8 mouse cellular contexts compared by ENCODE assay signal in the genomic region with DNA sequence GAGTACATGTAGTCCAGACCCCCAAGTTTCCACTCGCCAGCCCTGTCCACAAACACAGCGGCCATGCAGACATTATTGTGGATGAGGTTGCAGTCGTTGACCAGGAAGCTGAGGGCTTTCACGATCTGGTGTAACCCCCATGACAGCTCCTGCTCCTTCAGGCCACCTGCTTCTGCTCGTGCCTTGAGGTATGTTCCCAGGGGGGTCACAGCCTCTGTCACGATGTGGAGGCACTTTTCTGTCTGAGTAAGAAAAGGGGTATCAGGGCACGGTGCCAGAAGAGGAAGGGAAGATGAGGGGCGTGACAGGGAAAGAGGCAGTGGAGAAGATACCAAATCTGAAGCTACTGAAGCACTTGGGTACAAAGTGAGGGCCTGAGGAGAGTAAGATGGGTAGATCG. TPM values are rescaled to one million over a fixed set of nuclear protein-coding genes. Genes with fewer than 3 reads are reported as not detected.
DNase-seq lines count a peak whose midpoint lies in the region; ATAC-seq lines count a peak whose summit lies in the region.

No protein-coding gene starts in this region.

- H3K9me3 ChIP-seq in neural tube, embryonic 11.5 days (ENCODE audit: control insufficient read depth, low read length): no peaks in the 10 kb centered on the region
- no peaks in the 10 kb centered on the region for H3K9me3 ChIP-seq in limb, embryonic 13.5 days
- H3K9me3 ChIP-seq in stomach, embryonic 14.5 days (ENCODE audit: control insufficient read depth, low read depth, low read length): no peaks in the 10 kb centered on the region

- peak overlapping the region; percentile 85 for H3K9ac ChIP-seq in neural tube, embryonic 11.5 days (ENCODE audit: low read length)
- peak overlapping the region; percentile 90 for H3K9ac ChIP-seq in limb, embryonic 13.5 days
- peak overlapping the region; percentile 82 for H3K9ac ChIP-seq in stomach, embryonic 14.5 days (replicated peaks; ENCODE audit: low read depth, low read length)

- H3K4me2 ChIP-seq in neural tube, embryonic 11.5 days (ENCODE audit: low read depth): peak overlapping the region; percentile 84
- H3K4me2 ChIP-seq in limb, embryonic 13.5 days (replicated peaks): peak overlapping the region; percentile 93
- peak overlapping the region; percentile 86 for H3K4me2 ChIP-seq in stomach, embryonic 14.5 days (replicated peaks; ENCODE audit: low read depth, low read length)

- peak overlapping the region; percentile 87 for H3K4me3 ChIP-seq in neural tube, embryonic 11.5 days (ENCODE audit: low read depth, low read length)
- H3K4me3 ChIP-seq in limb, embryonic 13.5 days: peak overlapping the region; percentile 81
- peak overlapping the region; percentile 75 for H3K4me3 ChIP-seq in stomach, embryonic 14.5 days (ENCODE audit: low read depth, low read length)

- peak; percentile 64 for DNase-seq in cerebellum, adult 11-12 months
- no peak for DNase-seq in cerebellum, postnatal 4 days (ENCODE audit: low spot score in 2 of 2)
- DNase-seq in neural tube, embryonic 11.5 days (ENCODE audit: low spot score): no peak
- DNase-seq in neural tube, embryonic 10.5 days (ENCODE audit: extremely low spot score, low spot score): no peak
- no peak for DNase-seq in thymus, postnatal 14 days
- no peak for DNase-seq in right cerebral cortex, postnatal 25 days

- 58% methylated on average over 9 of the region's 9 CpGs for WGBS in neural tube, embryonic 11.5 days
- WGBS in limb, embryonic 13.5 days: 44% methylated on average over 9 of the region's 9 CpGs
- WGBS in stomach, embryonic 14.5 days: 30% methylated on average over 9 of the region's 9 CpGs

- H3K36me3 ChIP-seq in neural tube, embryonic 11.5 days (ENCODE audit: control insufficient read depth, insufficient read depth, low read length): peaks cover 9% of the 10 kb centered on the region
- peaks cover 48% of the 10 kb centered on the region for H3K36me3 ChIP-seq in limb, embryonic 13.5 days
- H3K36me3 ChIP-seq in stomach, embryonic 14.5 days (ENCODE audit: control insufficient read depth, insufficient read depth, low read length): peaks cover 34% of the 10 kb centered on the region

- H3K27me3 ChIP-seq in neural tube, embryonic 11.5 days (ENCODE audit: control insufficient read depth, insufficient read depth, low read length): no peaks in the 10 kb centered on the region
- no peaks in the 10 kb centered on the region for H3K27me3 ChIP-seq in limb, embryonic 13.5 days
- H3K27me3 ChIP-seq in stomach, embryonic 14.5 days (ENCODE audit: control insufficient read depth, insufficient read depth, low read length): no peaks in the 10 kb centered on the region

- H3K4me1 ChIP-seq in neural tube, embryonic 11.5 days (ENCODE audit: control insufficient read depth, insufficient read depth, low read length): peaks cover 10% of the 10 kb centered on the region
- H3K4me1 ChIP-seq in limb, embryonic 13.5 days: peaks cover 20% of the 10 kb centered on the region
- H3K4me1 ChIP-seq in stomach, embryonic 14.5 days (ENCODE audit: control insufficient read depth, insufficient read depth, low read length): peaks cover 13% of the 10 kb centered on the region; the same call in 1 of the 2 replicates

- peak overlapping the region; percentile 49; the same call in 1 of the 2 replicates for H3K27ac ChIP-seq in neural tube, embryonic 11.5 days (ENCODE audit: low read depth, low read length)
- peak overlapping the region; percentile 83; the same call in 1 of the 2 replicates for H3K27ac ChIP-seq in limb, embryonic 13.5 days
- no peak overlapping the region for H3K27ac ChIP-seq in stomach, embryonic 14.5 days (ENCODE audit: low read length)

- ATAC-seq in neural tube, embryonic 11.5 days (ENCODE audit: insufficient read depth, low FRiP score, low TSS enrichment): no peak
- ATAC-seq in limb, embryonic 13.5 days (ENCODE audit: low FRiP score, low read depth): no peak
- no peak for ATAC-seq in stomach, embryonic 14.5 days (ENCODE audit: insufficient number of reproducible peaks, insufficient read depth, low FRiP score, low read depth)

RNA-seq across cellular contexts. Expression of gene Scyl1, which starts 0.9 kb away (rescaled TPM):
- polyA plus RNA-seq in neural tube, embryonic 11.5 days (2014; fragmentation: Nextera tagmentation; extraction: Ambion mirVana): 63.9 and 67.4 TPM in 2 replicates
- polyA plus RNA-seq in limb, embryonic 13.5 days (2015; fragmentation: Nextera tagmentation; extraction: Ambion mirVana): 76.9 and 82.7 TPM in 2 replicates
- 67.6 and 72.1 TPM in 2 replicates for polyA plus RNA-seq in stomach, embryonic 14.5 days (2014; fragmentation: Nextera tagmentation; extraction: Ambion mirVana)

RNA-seq across cellular contexts. Expression of gene Ltbp3, which starts 29.6 kb away (rescaled TPM):
- polyA plus RNA-seq in neural tube, embryonic 11.5 days (2014; fragmentation: Nextera tagmentation; extraction: Ambion mirVana): 5.2 and 9.7 TPM in 2 replicates
- polyA plus RNA-seq in limb, embryonic 13.5 days (2015; fragmentation: Nextera tagmentation; extraction: Ambion mirVana): 41.1 and 48.9 TPM in 2 replicates
- 33.8 and 35.2 TPM in 2 replicates for polyA plus RNA-seq in stomach, embryonic 14.5 days (2014; fragmentation: Nextera tagmentation; extraction: Ambion mirVana)

RNA-seq across cellular contexts. Expression of gene Fam89b, which starts 40.9 kb away (rescaled TPM):
- 167 and 184 TPM in 2 replicates for polyA plus RNA-seq in neural tube, embryonic 11.5 days (2014; fragmentation: Nextera tagmentation; extraction: Ambion mirVana)
- 128 and 141 TPM in 2 replicates for polyA plus RNA-seq in limb, embryonic 13.5 days (2015; fragmentation: Nextera tagmentation; extraction: Ambion mirVana)
- polyA plus RNA-seq in stomach, embryonic 14.5 days (2014; fragmentation: Nextera tagmentation; extraction: Ambion mirVana): 92.4 and 98.4 TPM in 2 replicates

RNA-seq across cellular contexts. Expression of gene Ehbp1l1, which starts 44.2 kb away (rescaled TPM):
- 5.1 and 6.8 TPM in 2 replicates for polyA plus RNA-seq in neural tube, embryonic 11.5 days (2014; fragmentation: Nextera tagmentation; extraction: Ambion mirVana)
- polyA plus RNA-seq in limb, embryonic 13.5 days (2015; fragmentation: Nextera tagmentation; extraction: Ambion mirVana): 20.4 and 21.2 TPM in 2 replicates
- polyA plus RNA-seq in stomach, embryonic 14.5 days (2014; fragmentation: Nextera tagmentation; extraction: Ambion mirVana): 36.7 and 37.4 TPM in 2 replicates
